Mouse (Mus musculus): ENCODE measurements around the gene Slc22a13.
"Not testable (repeated sequence)": the region's sequence is repeated elsewhere in the genome, so short reads cannot be mapped to it uniquely, and the experiment has no call there.

Gene Slc22a13

DNA sequence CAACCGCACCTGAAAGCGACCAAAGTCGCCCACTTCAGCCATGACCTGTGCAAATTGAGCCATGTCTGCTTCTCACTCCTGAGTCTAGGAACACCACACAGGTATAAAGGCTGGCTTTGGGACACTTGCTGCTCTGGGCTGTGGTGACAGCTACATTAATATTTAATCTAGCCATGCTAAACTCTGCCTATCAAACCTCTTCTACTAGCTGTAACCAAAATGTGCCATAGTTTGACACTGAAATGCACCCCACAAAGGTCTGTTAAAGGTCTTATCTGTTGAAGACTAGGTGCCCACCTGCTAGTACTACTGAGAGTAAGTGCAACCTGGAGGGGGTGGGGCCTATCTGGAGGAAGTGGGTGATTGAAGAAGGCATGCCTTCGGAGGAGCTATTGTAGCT lies at the start of gene Slc22a13:
Slc22a13 (minus strand) TSS at position 101 of the 400 bp plus-strand sequence.
- DNase-seq (ENCODE audit: low read depth, low spot score): no peak

DNA sequence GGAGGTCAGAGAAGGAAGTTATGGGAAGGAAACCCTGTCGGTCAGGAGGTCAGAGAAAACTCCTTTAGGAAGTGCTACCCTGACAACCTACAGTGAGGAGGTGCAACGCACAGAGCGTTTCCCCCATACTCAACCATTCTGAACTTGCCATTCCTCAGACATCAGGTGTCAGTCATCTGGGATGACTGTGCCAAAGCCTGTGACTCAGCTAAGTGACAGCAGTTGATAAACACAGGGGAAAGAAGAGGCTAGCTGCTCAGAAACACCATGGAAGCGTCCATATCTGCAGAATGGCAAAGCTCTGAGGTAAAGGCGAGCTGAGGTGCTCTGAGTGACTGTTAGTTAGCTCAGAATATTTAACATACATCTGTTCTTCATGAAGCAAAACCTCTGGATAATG lies 49.2 kb upstream of the Slc22a13 start:
- no peak for DNase-seq (ENCODE audit: low read depth, low spot score)

DNA sequence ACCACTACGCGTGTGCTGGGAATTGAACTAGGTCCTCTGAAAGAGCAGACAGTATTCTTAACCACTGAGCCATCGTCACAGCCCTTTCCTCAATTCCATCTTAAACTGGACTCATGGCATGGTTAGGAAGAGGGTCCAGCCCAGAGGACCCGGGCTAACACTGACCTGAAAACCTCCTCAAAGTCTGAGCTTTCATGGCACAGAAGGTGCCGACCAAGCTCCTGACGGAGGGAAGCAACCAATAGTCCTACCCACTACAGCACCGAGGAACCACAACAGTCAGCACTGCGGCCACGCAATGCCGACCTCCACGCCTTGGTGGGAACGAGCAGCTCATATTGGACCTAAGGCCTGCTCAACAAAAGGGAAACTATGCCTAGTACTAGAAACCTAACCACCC lies 47.3 kb upstream of the Slc22a13 start:
- DNase-seq (ENCODE audit: low read depth, low spot score): no peak

DNA sequence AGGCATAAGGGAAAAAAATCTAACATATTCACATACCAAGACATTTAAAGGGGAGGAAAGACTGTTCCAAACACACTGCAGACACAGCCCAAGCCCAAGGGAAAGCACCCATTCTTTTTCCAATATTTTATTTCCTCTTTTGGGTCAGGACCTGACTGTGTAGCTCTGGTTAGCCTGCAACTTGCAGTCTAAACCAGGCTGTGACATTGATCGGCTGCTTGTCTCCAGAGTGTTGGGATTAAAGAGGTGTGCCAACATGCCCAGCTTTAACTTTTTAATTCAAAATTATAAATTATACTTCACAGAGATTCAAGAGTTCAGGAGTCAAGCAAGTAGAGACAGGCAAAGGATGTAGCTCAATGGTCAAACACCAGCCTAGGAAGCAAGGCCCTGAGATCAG lies 46.2 kb upstream of the Slc22a13 start:
- no peak for DNase-seq (ENCODE audit: low read depth, low spot score)

- no peak for DNase-seq (ENCODE audit: low read depth, low spot score)
These were observed 45.3 kb upstream of the Slc22a13 start for GRCm38 (mm10) chr9:119254187-119254586.

- DNase-seq (ENCODE audit: low read depth, low spot score): no peak
These were observed 39.1 kb upstream of the Slc22a13 start for GRCm38 (mm10) chr9:119247996-119248395.

DNA sequence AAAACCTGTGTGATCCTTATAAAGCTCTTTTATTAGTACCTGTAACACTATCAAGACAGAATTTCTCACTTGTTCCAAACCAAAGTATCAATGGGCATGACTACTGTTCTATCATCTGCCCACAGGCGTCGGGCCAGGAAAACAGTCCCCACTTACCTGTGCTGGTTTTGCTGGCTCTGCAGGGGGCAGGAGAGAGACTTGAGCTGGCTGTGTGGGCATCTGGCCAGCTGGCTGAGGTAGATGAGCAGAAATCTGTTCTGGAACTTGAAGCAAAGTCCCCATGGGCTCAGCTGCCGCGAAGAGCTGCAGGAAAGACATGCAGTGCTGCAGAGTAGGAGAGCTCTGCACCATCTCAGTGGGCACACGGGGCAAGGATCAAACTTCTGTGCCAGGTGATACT lies 37.9 kb upstream of the Slc22a13 start:
- DNase-seq (ENCODE audit: low read depth, low spot score): no peak

GRCm38 (mm10) chr9:119243981-119244380 lies 35.1 kb upstream of the Slc22a13 start:
- no peak for DNase-seq (ENCODE audit: low read depth, low spot score)

GRCm38 (mm10) chr9:119241169-119241865 lies 32.4 kb upstream of the Slc22a13 start:
- DNase-seq (ENCODE audit: low read depth, low spot score): no peak

DNA sequence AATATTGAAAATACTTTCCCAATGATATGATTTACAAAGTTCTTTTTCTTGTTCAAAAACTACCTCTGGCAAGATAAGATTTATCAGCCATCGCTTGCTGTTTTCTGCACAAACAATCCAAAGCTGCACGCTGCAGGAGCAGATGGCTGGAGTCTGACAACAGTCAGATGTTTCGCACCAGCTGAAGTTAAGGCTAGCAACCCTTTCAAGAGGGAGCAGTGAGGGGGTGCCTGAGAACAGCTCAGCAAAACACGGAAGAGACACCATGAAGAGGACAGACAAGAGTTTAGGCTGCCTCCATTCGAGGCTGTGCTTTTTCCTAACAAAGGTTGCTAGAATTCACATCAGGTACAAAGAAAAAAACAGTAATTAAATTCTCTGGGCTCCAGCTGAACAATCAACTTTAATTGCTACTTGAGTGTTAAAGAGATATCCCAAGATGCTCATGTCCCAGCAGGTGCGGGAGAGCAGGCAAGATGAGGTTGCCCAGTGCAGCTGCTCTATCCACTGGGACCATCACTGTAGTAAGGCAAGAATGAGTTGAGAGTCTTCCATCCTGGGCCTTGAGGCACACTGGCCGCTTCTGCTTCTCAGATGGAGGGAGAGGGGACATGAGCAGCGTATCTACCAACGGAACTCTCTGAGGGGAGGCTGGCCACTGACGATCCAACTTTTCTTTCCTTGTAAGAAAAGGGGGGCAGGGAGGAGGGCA lies 31.5 kb upstream of the Slc22a13 start:
- no peak for DNase-seq (ENCODE audit: low read depth, low spot score)

- no peak for DNase-seq (ENCODE audit: low read depth, low spot score)
These were observed 30.4 kb upstream of the Slc22a13 start for GRCm38 (mm10) chr9:119239274-119239673.

GRCm38 (mm10) chr9:119238796-119239195 lies 29.9 kb upstream of the Slc22a13 start:
- no peak for DNase-seq (ENCODE audit: low read depth, low spot score)

- no peak for DNase-seq (ENCODE audit: low read depth, low spot score)
These were observed 22.7 kb upstream of the Slc22a13 start for GRCm38 (mm10) chr9:119231552-119231951.

DNA sequence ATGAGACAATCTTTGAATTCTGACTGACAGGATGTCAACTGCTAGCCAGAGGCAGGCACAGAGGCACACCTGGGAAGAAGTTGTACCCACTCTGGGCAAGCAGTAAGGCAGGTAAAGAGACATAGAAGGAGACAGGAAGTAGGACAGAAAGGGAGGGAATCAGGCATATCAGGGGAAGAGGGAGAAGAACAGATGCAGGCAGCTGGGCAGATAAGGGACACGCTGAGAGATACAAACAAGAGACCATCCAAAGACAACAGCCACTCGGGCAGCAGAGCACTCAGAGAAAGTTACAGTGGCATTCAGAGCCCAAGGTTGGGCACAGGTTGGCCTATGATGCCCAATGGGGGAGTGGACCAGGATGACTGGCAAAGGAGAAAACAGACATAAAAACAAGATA lies 21.9 kb upstream of the Slc22a13 start:
- DNase-seq (ENCODE audit: low read depth, low spot score): no peak

DNA sequence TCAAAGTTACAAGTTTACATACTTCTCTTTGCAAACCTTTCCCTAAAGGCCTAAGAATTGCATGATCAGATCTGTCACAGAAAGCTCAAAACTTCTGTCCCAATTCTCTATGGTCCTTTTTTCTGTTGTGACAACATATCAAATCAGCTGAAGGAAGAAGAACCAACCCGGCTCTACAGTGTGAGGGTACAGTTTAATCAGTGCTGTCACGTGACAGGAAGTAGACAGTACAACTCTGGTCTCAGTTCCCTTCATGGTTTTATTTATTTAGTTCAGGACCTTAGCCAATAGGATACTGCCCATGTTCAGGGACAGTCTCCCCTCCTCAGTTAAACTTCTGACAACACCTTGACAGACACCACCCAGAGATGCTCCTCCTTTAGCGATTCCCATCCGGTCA lies 11.4 kb upstream of the Slc22a13 start:
- no peak for DNase-seq (ENCODE audit: low read depth, low spot score)

GRCm38 (mm10) chr9:119219667-119220066 lies 10.8 kb upstream of the Slc22a13 start:
- no peak for DNase-seq (ENCODE audit: low read depth, low spot score)

DNA sequence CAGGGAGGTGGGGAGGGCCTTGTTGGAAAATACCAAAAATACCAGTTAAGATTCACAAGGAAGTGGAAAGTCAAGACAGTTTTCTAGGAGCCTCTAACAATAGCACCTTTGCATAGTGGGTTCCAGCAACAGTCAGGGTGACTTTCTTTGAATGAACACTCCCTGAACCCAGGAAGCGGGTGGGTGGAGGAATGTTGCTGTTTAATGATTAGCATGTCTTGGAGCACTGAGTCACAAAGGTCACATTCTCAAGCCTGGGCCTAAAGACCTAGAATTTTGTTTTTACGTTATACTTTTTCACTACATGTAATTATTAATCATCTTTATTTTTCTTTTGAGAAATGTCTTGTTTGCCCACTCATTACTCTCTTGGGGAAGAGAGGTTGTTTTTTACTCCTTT lies 6.4 kb upstream of the Slc22a13 start:
- not testable (repeated sequence) for DNase-seq (ENCODE audit: low read depth, low spot score)

DNA sequence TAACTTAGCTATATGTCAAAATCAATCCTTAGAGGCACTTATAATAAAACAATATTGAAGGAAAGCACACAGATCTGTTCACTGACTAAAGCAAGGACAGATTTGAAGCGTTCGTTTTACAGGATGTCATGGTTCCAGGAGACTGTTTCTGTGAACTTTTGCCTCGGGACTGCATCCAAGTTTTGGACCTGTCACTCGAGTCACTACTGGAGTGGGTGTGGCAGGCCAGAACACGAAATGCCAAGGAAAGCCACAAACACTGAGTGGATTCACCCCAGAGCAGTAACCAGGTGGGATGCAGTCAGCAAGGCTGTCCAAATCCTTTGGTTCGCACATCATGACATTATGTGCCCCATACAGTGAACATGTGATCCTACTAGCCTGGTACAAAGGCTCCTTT lies 5.7 kb upstream of the Slc22a13 start:
- no peak for DNase-seq (ENCODE audit: low read depth, low spot score)

- no peak for DNase-seq (ENCODE audit: low read depth, low spot score)
These were observed 4.1 kb upstream of the Slc22a13 start for GRCm38 (mm10) chr9:119212996-119213395.

- DNase-seq (ENCODE audit: low read depth, low spot score): no peak
These were observed 1.8 kb downstream of the Slc22a13 start for GRCm38 (mm10) chr9:119207113-119207512.

GRCm38 (mm10) chr9:119206666-119207065 lies 2.2 kb downstream of the Slc22a13 start:
- no peak for DNase-seq (ENCODE audit: low read depth, low spot score)

GRCm38 (mm10) chr9:119205756-119206155 lies 3.1 kb downstream of the Slc22a13 start:
- DNase-seq (ENCODE audit: low read depth, low spot score): no peak

GRCm38 (mm10) chr9:119203617-119204016 lies 5.3 kb downstream of the Slc22a13 start:
- no peak for DNase-seq (ENCODE audit: low read depth, low spot score)

Measured in CD4-positive helper T cell, adult 2 months (primary cell).